Mouse (Mus musculus) right cerebral cortex, adult 18-20 months (tissue): ENCODE data around the gene Pqlc2.

Source experiments
- DNase-seq: peaks from one replicate; pipeline ENCODE4 v3.0.0; 2022; ENCODE audit warnings: mixed read lengths

The Pqlc2 gene

GRCm38 (mm10) chr4:139310171-139310898 lies at the start of gene Pqlc2, which contains the start of gene Akr7a5:
Pqlc2 (minus strand) TSS chr4:139310708.
Akr7a5 (plus strand) TSS chr4:139310744.
- DNase-seq = peak; percentile 97

GRCm38 (mm10) chr4:139357211-139357610 lies 46.7 kb upstream of the Pqlc2 start:
- no peak for DNase-seq

GRCm38 (mm10) chr4:139352832-139353231 lies 42.3 kb upstream of the Pqlc2 start:
- no peak for DNase-seq

GRCm38 (mm10) chr4:139351931-139352711 lies 41.6 kb upstream of the Pqlc2 start, which contains the start of the genes Mrto4, Emc1 and Ubr4:
Mrto4 (minus strand) TSS chr4:139352576.
Emc1 (plus strand) TSS chr4:139352587.
Ubr4 (plus strand) TSS chr4:139352609.
- DNase-seq = peak; percentile 90

GRCm38 (mm10) chr4:139345416-139346019 lies 35.0 kb upstream of the Pqlc2 start:
- DNase-seq = no peak

- peak; percentile 18 for DNase-seq
Measured at GRCm38 (mm10) chr4:139343718-139344117, 33.2 kb upstream of the Pqlc2 start.

GRCm38 (mm10) chr4:139341556-139342233 lies 31.2 kb upstream of the Pqlc2 start:
- DNase-seq = no peak

- DNase-seq = no peak
Measured at GRCm38 (mm10) chr4:139340835-139341234, 30.3 kb upstream of the Pqlc2 start.

GRCm38 (mm10) chr4:139338145-139338544 lies 27.6 kb upstream of the Pqlc2 start:
- DNase-seq = no peak

GRCm38 (mm10) chr4:139336822-139337483 lies 26.4 kb upstream of the Pqlc2 start:
- peak; percentile 53 for DNase-seq

GRCm38 (mm10) chr4:139335507-139335906 lies 25.0 kb upstream of the Pqlc2 start:
- no peak for DNase-seq

GRCm38 (mm10) chr4:139334631-139335295 lies 24.3 kb upstream of the Pqlc2 start:
- no peak for DNase-seq

GRCm38 (mm10) chr4:139330605-139331004 lies 20.1 kb upstream of the Pqlc2 start:
- DNase-seq = peak; percentile 28

GRCm38 (mm10) chr4:139319740-139320139 lies 9.2 kb upstream of the Pqlc2 start:
- DNase-seq = no peak

GRCm38 (mm10) chr4:139318449-139318848 lies 7.9 kb upstream of the Pqlc2 start:
- DNase-seq = no peak

- DNase-seq = no peak
Measured at GRCm38 (mm10) chr4:139312632-139313031, 2.1 kb upstream of the Pqlc2 start.

GRCm38 (mm10) chr4:139311707-139312106 lies 1.2 kb upstream of the Pqlc2 start:
- DNase-seq = no peak

- no peak for DNase-seq
Measured at GRCm38 (mm10) chr4:139310899-139311701, 592 bp upstream of the Pqlc2 start.

- no peak for DNase-seq
Measured at GRCm38 (mm10) chr4:139309651-139310050, 857 bp downstream of the Pqlc2 start.

- no peak for DNase-seq
Measured at GRCm38 (mm10) chr4:139307916-139308315, 2.6 kb downstream of the Pqlc2 start.

GRCm38 (mm10) chr4:139305521-139305920 lies 5.0 kb downstream of the Pqlc2 start:
- DNase-seq = no peak
